Mouse (Mus musculus) stomach, embryonic 15.5 days (tissue): ENCODE measurements around the gene Chgb. TPM values are rescaled to one million over a fixed set of nuclear protein-coding genes. Genes with fewer than 3 reads are reported as not detected.

ENCODE experiments used
- ATAC-seq: fragments of 200-750 bp; cut with Nextera tagmentation; 2 replicates; pipeline ENCODE4 v1.8.0; 2017; ENCODE audit warnings: low read depth, moderate number of reproducible peaks, moderate TSS enrichment; ENCODE audit not compliant: insufficient read depth, low FRiP score
- H3K27ac ChIP-seq: fragments of 300-500 bp; sonication (generic); 2 replicates; pipeline ENCODE4 v1.5.1; 2015; ENCODE audit warnings: mild to moderate bottlenecking, inconsistent platforms
- H3K27me3 ChIP-seq: fragments of 300-500 bp; sonication (generic); replicated peaks from 2 replicates; pipeline ENCODE4 v1.6.1; 2015; ENCODE audit warnings: inconsistent platforms
- H3K36me3 ChIP-seq: fragments of 300-500 bp; sonication (generic); 2 replicates; pipeline ENCODE4 v1.6.1; 2015; ENCODE audit warnings: inconsistent platforms
- H3K4me1 ChIP-seq: fragments of 300-500 bp; sonication (generic); 2 replicates; pipeline ENCODE4 v1.6.1; 2015; ENCODE audit warnings: inconsistent platforms
- H3K4me2 ChIP-seq: fragments of 300-500 bp; sonication (generic); 2 replicates; pipeline ENCODE4 v1.6.1; 2015; ENCODE audit warnings: mild to moderate bottlenecking, inconsistent platforms
- H3K4me3 ChIP-seq: fragments of 300-500 bp; sonication (generic); replicated peaks from 2 replicates; pipeline ENCODE4 v1.5.1; 2015; ENCODE audit warnings: inconsistent platforms
- H3K9ac ChIP-seq: fragments of 300-500 bp; sonication (generic); 2 replicates; pipeline ENCODE4 v1.6.1; 2015; ENCODE audit warnings: inconsistent platforms
- H3K9me3 ChIP-seq: fragments of 300-500 bp; sonication (generic); 2 replicates; pipeline ENCODE4 v1.6.1; 2016; ENCODE audit warnings: inconsistent platforms
- WGBS: fragments of 180-500 bp; shearing (Covaris S2); methylation state at CpG from one replicate; pipeline ENCODE4 v1.1.7; 2015; 5-methylcytosine and 5-hydroxymethylcytosine counted together
- polyA plus RNA-seq: library from polyadenylated mRNA; unstranded; fragments of >200 nt; fragmentation: Nextera tagmentation; extraction: Ambion mirVana; gene quantifications from 2 replicates; pipeline ENCODE4 v1.2.1, GENCODE M21; 2015

Gene Chgb
- polyA plus RNA-seq, 1 experiment from 2014 or later, result 22.4 TPM

DNA sequence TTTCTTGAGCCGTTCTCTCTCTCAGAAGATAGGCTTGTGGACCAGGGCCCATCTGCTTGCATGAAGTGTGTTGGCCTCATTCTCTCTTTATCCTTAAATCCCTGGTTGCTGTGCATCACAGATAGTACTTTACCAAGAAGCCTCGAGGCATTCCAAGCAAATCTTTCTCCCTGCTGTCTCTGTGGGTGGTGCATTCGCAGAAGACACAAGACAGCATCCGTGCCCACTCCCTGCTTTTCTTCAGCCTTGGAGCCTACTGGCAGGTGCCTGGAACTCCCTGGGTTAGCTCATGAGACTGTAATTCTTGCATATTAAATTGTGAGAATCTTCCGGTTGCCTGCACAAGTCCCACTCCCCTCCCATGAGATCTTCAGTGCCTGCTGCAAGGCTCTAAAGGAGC, 23.2 kb upstream of the Chgb start:
- Histone ChIP-seq H3K4me3 (no peak overlapping the region), H3K9ac (no peak overlapping the region), H3K4me2 (no peak overlapping the region), H3K4me1 (no peaks in the 10 kb centered on the region), H3K27me3 (no peaks in the 10 kb centered on the region), H3K9me3 (no peaks in the 10 kb centered on the region), H3K36me3 (no peaks in the 10 kb centered on the region), H3K27ac (no peak overlapping the region)
- ATAC-seq, result no peak
- whole genome bisulfite sequencing, result 80% methylated on average over 5 of the region's 5 CpGs

DNA sequence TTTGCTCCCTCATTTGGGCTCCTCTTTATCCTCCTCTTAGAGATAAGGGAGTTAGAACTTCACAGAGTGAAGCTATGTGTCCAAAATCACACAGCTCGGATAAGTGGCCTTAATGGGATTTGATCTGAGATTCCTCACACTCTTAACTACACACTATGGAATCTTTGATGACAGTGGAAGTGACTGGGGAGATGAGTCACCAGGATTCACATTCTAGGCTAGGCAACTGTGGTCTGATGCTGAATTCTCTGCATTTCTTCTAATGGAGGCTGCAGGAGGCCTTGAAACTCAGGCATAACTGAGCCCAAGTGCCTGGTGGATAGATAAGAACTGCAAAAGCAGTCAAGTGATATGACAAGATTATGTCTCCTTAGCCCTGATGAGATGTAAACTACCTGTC, 10.3 kb upstream of the Chgb start:
- ATAC-seq, result no peak
- Histone ChIP-seq H3K9me3 (no peaks in the 10 kb centered on the region), H3K27ac (no peak overlapping the region), H3K4me2 (no peak overlapping the region), H3K4me1 (no peaks in the 10 kb centered on the region), H3K27me3 (no peaks in the 10 kb centered on the region), H3K9ac (no peak overlapping the region), H3K36me3 (no peaks in the 10 kb centered on the region), H3K4me3 (no peak overlapping the region)
- WGBS, result 56% methylated on average over 1 of the region's 1 CpGs

DNA sequence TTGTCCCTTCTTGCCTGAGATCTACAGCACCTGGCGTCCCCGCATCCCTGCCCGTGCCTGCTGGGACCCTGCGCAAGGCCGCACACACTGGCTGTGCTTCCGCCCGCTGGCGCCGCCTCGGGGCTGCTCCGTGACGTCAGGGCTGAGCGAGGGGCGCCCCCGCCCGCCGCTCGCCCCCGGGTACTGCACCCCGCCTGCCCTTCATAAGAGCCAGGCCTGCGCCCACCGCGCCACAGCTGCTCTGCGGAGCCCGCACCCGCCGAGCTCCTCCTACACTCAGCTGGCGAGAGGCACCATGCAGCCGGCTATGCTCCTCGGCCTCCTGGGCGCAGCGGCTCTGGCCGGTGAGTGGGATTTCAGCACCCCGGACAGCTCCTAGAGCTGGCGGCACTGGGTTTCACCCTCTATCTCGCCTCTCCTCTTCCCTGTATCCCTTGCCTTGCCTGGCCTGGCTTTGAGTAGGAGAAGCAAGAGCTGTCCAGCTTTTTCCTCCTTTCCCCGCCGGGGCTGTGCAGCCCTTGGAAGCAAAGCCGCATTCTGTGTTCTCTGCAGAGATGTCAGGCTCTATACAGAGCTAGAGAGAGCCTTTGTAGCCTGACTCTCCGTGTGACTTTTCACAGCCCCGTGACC, 476 bp downstream of the Chgb start:
- Histone ChIP-seq H3K4me1 (peaks cover 4% of the 10 kb centered on the region; the same call in 1 of the 2 replicates), H3K4me3 (peak overlapping the region; percentile 35)
- WGBS, result 2% methylated on average over 40 of the region's 41 CpGs

DNA sequence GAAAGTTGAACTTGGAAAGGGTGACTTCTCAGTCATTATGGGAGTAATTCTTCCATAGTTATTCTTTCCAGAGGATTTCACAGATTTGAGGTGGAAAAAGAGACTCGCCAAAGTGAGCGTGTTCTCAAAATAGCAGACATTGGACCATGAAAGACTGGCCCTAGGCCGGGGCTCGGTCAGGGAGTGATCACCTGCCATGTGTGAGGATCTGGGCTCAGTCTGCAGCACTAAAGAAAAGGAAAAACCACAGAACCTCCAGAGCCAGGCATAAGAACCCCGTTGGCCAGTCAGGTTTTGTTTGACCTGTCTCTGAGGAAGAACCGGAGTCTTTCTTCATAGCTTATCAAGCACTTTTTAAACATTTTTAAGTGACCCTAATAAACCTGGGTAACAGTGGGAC, 3.0 kb downstream of the Chgb start:
- no peak for ATAC-seq
- Histone ChIP-seq H3K36me3 (no peaks in the 10 kb centered on the region), H3K4me1 (peaks cover 4% of the 10 kb centered on the region; the same call in 1 of the 2 replicates), H3K27me3 (no peaks in the 10 kb centered on the region), H3K9ac (no peak overlapping the region), H3K9me3 (no peaks in the 10 kb centered on the region), H3K4me2 (no peak overlapping the region), H3K4me3 (no peak overlapping the region), H3K27ac (no peak overlapping the region)
- 71% methylated on average over 6 of the region's 6 CpGs for WGBS

More for the DNA sequence above, 476 bp downstream of the Chgb start:
- ATAC-seq, result peak; percentile 97
- no peaks in the 10 kb centered on the region for H3K36me3 ChIP-seq
- H3K9me3 ChIP-seq, result no peaks in the 10 kb centered on the region
- no peaks in the 10 kb centered on the region for H3K27me3 ChIP-seq
- H3K9ac ChIP-seq, result no peak overlapping the region
- no peak overlapping the region for H3K27ac ChIP-seq
- H3K4me2 ChIP-seq, result peak overlapping the region; percentile 84

DNA sequence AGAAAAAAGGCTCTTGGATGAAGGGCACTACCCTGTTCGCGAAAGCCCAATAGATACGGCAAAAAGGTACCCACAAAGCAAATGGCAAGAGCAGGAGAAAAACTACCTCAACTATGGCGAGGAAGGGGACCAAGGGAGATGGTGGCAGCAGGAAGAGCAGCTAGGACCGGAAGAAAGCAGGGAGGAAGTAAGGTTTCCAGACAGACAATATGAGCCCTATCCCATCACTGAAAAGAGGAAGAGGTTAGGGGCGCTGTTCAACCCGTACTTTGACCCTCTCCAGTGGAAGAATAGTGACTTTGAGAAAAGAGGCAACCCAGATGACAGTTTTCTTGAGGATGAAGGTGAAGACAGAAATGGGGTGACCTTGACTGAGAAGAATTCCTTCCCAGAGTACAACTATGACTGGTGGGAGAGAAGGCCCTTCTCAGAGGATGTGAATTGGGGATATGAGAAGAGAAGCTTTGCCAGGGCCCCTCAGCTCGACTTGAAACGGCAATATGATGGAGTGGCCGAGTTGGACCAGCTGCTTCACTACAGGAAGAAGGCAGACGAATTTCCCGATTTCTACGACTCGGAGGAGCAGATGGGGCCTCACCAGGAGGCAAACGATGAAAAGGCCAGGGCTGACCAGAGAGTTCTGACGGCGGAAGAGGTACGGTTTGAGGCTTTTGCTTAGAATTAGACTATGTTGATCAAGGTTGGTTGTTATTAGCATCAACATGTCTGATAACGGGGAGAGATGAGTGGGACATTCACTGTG, 12.5 kb downstream of the Chgb start:
- 81% methylated on average over 19 of the region's 19 CpGs for WGBS

DNA sequence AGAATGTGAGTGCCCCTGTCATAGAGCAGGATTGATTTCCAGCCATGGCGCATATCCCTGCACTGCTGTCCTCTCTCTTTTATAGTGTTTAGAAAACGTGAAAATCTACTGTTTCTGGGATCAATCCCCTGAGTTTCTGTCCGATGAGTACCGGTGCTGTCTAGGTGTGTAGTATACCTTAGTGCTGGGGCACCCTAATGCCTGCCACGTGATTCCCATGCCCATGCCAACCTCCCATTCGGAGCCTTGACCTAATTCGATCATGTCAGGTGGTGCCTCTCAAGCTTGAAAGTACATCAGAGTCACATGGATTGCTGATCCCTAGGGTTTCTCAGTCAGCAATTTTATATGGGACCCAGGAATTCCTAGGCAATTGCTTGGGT, 13.1 kb downstream of the Chgb start:
- Histone ChIP-seq H3K9ac (no peak overlapping the region), H3K4me2 (no peak overlapping the region), H3K9me3 (no peaks in the 10 kb centered on the region), H3K27ac (no peak overlapping the region), H3K4me3 (no peak overlapping the region), H3K36me3 (no peaks in the 10 kb centered on the region), H3K4me1 (no peaks in the 10 kb centered on the region), H3K27me3 (no peaks in the 10 kb centered on the region)
- ATAC-seq, result no peak
- WGBS, result 85% methylated on average over 7 of the region's 7 CpGs

More for the DNA sequence above, 12.5 kb downstream of the Chgb start:
- Histone ChIP-seq H3K4me1 (no peaks in the 10 kb centered on the region), H3K4me2 (no peak overlapping the region), H3K4me3 (no peak overlapping the region), H3K9ac (no peak overlapping the region), H3K27ac (no peak overlapping the region), H3K36me3 (no peaks in the 10 kb centered on the region), H3K9me3 (no peaks in the 10 kb centered on the region), H3K27me3 (no peaks in the 10 kb centered on the region)
- ATAC-seq, result no peak

DNA sequence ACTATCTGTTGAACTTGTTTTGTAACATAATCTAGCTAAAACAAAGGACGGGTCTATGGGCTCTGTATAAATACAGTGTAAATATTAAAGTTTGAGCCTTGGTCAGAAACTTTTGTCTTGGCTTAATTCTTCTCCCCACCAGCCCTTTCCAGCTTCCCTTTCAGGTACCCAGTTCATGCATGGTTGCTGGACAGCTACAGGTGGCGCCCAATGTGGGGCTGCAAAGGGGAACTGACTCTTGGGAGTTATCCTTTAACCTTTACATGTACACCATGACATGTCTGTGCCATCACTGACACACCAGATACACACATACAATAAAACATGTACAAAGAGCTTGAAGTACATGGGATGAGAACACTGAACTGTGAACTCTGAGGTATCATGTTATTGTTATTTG, 21.9 kb downstream of the Chgb start:
- no peaks in the 10 kb centered on the region for H3K4me1 ChIP-seq
- H3K9me3 ChIP-seq, result no peaks in the 10 kb centered on the region
- no peak overlapping the region for H3K9ac ChIP-seq
- peaks cover 15% of the 10 kb centered on the region for H3K36me3 ChIP-seq
- no peak overlapping the region for H3K27ac ChIP-seq
- H3K4me3 ChIP-seq, result no peak overlapping the region
- no peak for ATAC-seq
- WGBS, result 81% methylated on average over 2 of the region's 2 CpGs
- H3K27me3 ChIP-seq, result no peaks in the 10 kb centered on the region
- H3K4me2 ChIP-seq, result no peak overlapping the region

DNA sequence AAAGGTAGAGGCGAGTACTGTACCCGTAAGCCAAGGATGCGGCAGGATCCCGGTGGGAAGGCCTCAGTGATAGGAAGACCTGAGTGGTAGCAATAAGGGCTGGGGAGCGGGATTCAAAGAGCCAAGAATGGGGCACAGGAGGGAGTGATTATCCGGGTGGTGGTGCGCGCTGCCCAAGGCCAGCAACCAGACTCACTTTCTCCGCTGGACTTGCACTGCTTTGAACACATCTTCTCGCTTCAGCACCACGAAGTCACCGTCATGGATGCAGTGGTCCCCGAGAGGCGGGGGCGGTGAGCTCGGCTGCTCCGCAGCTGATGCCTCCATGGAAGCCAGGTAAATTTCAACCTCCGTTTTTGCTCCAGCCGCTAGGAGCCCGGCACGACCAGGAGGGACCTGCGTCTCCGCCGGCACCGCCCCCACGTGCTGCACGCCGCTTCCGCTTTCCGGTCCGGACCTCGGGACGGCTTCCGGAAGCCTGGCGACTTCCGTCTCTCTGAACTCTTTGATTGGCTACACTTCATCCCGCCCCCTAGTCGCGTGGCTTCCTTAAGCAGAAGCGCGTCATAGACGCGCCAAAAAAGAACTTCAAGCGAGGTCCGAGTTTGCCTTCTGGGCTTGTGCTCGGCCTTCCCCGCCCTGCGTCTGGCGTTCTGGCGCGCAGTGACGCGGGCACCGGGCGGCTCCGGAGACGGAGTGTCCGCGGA, 34.7 kb downstream of the Chgb start, which contains the start of the genes Trmt6 and Mcm8:
Trmt6 (minus strand) TSS at position 448 of the 707 bp plus-strand sequence.
Mcm8 (plus strand) TSS at position 534 of the 707 bp plus-strand sequence.
- Histone ChIP-seq H3K4me2 (peak within 1 kb of the TSS; percentile 80), H3K9ac (peak within 1 kb of the TSS; percentile 73), H3K9me3 (no peaks in the 10 kb centered on the region), H3K4me1 (0 out of 2 replicates have a peak, but pooled peaks cover 8% of the 10 kb centered on the region), H3K27ac (peak within 1 kb of the TSS; percentile 80; the same call in 1 of the 2 replicates), H3K4me3 (peak within 1 kb of the TSS; percentile 80), H3K36me3 (peaks cover 6% of the 10 kb centered on the region; the same call in 1 of the 2 replicates), H3K27me3 (no peaks in the 10 kb centered on the region)
- ATAC-seq, result peak; percentile 100
- WGBS, result under 1% methylated on average over 58 of the region's 59 CpGs

DNA sequence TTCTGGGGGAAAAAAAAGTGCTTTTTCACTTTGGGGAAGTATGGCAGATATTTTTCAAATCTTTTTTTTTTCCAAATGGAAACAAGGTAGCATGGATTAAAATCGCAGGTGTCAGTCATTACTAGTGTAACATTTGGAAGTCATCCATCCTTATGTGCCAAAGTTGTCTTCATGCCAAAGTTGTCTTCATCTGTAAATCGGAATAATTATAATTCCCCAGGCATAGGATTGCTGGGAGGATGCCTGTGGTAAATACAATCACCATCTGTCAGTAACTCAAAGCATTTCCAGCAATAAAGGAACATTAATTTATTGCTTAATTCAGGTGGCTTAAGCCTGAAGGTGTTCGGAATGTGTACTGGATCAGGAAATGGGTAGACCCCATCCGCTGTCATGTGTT, 60.0 kb downstream of the Chgb start:
- 93% methylated on average over 4 of the region's 4 CpGs for WGBS
- no peak for ATAC-seq
- H3K9me3 ChIP-seq, result no peaks in the 10 kb centered on the region

More for the DNA sequence above, 60.0 kb downstream of the Chgb start:
- Histone ChIP-seq H3K4me3 (no peak overlapping the region), H3K27me3 (no peaks in the 10 kb centered on the region), H3K4me2 (no peak overlapping the region), H3K27ac (no peak overlapping the region), H3K4me1 (no peaks in the 10 kb centered on the region), H3K36me3 (no peaks in the 10 kb centered on the region), H3K9ac (no peak overlapping the region)

Other genes starting within 250 kb of the Chgb start
- gene Gpcpd1, start 193.5 kb upstream of the Chgb start, polyA plus RNA-seq, result 32.7 and 35.8 TPM in 2 replicates
- 12.1 and 13.6 TPM in 2 replicates for gene Shld1, start 94.3 kb upstream of the Chgb start, polyA plus RNA-seq
- 27.2 and 29.8 TPM in 2 replicates for gene Trmt6, start 34.8 kb downstream of the Chgb start, polyA plus RNA-seq
- gene Mcm8, start 34.9 kb downstream of the Chgb start, polyA plus RNA-seq, result 10.4 and 12.2 TPM in 2 replicates
- gene Crls1, start 65.4 kb downstream of the Chgb start, polyA plus RNA-seq, result 30.8 and 35.9 TPM in 2 replicates
- 12.5 and 13.7 TPM in 2 replicates for gene Lrrn4, start 99.6 kb downstream of the Chgb start, polyA plus RNA-seq
- 46.5 and 55.3 TPM in 2 replicates for gene Fermt1, start 164.6 kb downstream of the Chgb start, polyA plus RNA-seq